ENCODE assay signal across 8 mouse cellular contexts in genomic region chr7:143343781-143344306, GRCm38 (mm10).
A peak's percentile ranks its signal among the peaks of the same experiment; 100 is the strongest.
DNase-seq lines count a peak whose midpoint lies in the region; ATAC-seq lines count a peak whose summit lies in the region.

No protein-coding gene starts in this region.

- no peaks in the 10 kb centered on the region for H3K36me3 ChIP-seq in heart, embryonic 13.5 days
- no peaks in the 10 kb centered on the region for H3K36me3 ChIP-seq in limb, embryonic 11.5 days (ENCODE audit: control insufficient read depth, insufficient read depth, low read length)

- peaks cover 7% of the 10 kb centered on the region; the same call in 1 of the 2 replicates for H3K27me3 ChIP-seq in heart, embryonic 13.5 days (replicated peaks)
- H3K27me3 ChIP-seq in limb, embryonic 11.5 days (ENCODE audit: control insufficient read depth, insufficient read depth, low read length): no peaks in the 10 kb centered on the region

- DNase-seq in heart, postnatal 25 days (ENCODE audit: low spot score): no peak
- DNase-seq in right cerebral cortex, postnatal 4 days: peak; percentile 19
- DNase-seq in right cerebral cortex, postnatal 25 days: no peak
- peak; percentile 29 for DNase-seq in limb, embryonic 11.5 days (ENCODE audit: low spot score)
- no peak for DNase-seq in T-cell, adult 2 months (ENCODE audit: low spot score)
- DNase-seq in left cerebral cortex, postnatal 25 days (ENCODE audit: low spot score in 2 of 2): no peak
- no peak for DNase-seq in ovary, postnatal 10 days (ENCODE audit: low spot score)

- peak overlapping the region; percentile 37; the same call in 1 of the 2 replicates for H3K9ac ChIP-seq in heart, embryonic 13.5 days
- no peak overlapping the region; the same call in 1 of the 2 replicates for H3K9ac ChIP-seq in limb, embryonic 11.5 days (ENCODE audit: low read length)

- no peak for ATAC-seq in heart, embryonic 13.5 days (ENCODE audit: extremely low read depth, insufficient number of reproducible peaks, low FRiP score, low TSS enrichment)
- ATAC-seq in limb, embryonic 11.5 days (ENCODE audit: insufficient number of reproducible peaks, low FRiP score, low TSS enrichment, low read depth): no peak

- 0 out of 2 replicates have a peak overlapping the region, but pooled peaks have one; percentile 8 for H3K27ac ChIP-seq in heart, embryonic 13.5 days (replicated peaks)
- H3K27ac ChIP-seq in limb, embryonic 11.5 days (replicated peaks; ENCODE audit: low read depth, low read length): peak overlapping the region; percentile 74

- H3K4me3 ChIP-seq in heart, embryonic 13.5 days: no peak overlapping the region
- no peak overlapping the region for H3K4me3 ChIP-seq in limb, embryonic 11.5 days (ENCODE audit: low read depth, low read length)

- 30% methylated on average over 12 of the region's 12 CpGs for WGBS in heart, embryonic 13.5 days
- WGBS in limb, embryonic 11.5 days: 33% methylated on average over 12 of the region's 12 CpGs

- peak overlapping the region; percentile 28 for H3K4me2 ChIP-seq in heart, embryonic 13.5 days
- 0 out of 2 replicates have a peak overlapping the region, but pooled peaks have one; percentile 1 for H3K4me2 ChIP-seq in limb, embryonic 11.5 days (ENCODE audit: low read depth, severe bottlenecking)

- H3K4me1 ChIP-seq in heart, embryonic 13.5 days: peaks cover 44% of the 10 kb centered on the region
- H3K4me1 ChIP-seq in limb, embryonic 11.5 days (ENCODE audit: control insufficient read depth, insufficient read depth, low read length): peaks cover 16% of the 10 kb centered on the region

- intact Hi-C loops in heart, postnatal 25 days (cut with DNase I): no loop called here
- intact Hi-C loops in left cerebral cortex, postnatal 25 days (cut with DNase I): no loop called here

- no peaks in the 10 kb centered on the region for H3K9me3 ChIP-seq in heart, embryonic 13.5 days
- H3K9me3 ChIP-seq in limb, embryonic 11.5 days (ENCODE audit: control insufficient read depth, low read length): no peaks in the 10 kb centered on the region

Comparison
In these comparisons a context has a peak if more than half of its experiments do, and no peak if none do; other contexts are left out.
1. DNase-seq: peak in right cerebral cortex, postnatal 4 days (single experiment) and limb, embryonic 11.5 days (single experiment); none in heart, postnatal 25 days (single experiment), right cerebral cortex, postnatal 25 days (single experiment), T-cell, adult 2 months (single experiment), left cerebral cortex, postnatal 25 days (0 of 2) and ovary, postnatal 10 days (single experiment).